ENCODE assay signal across 9 mouse cellular contexts in genomic region chr9:44487441-44487840, GRCm38 (mm10). TPM values are rescaled to one million over a fixed set of nuclear protein-coding genes. Genes with fewer than 3 reads are reported as not detected.
DNase-seq lines count a peak whose midpoint lies in the region; ATAC-seq lines count a peak whose summit lies in the region.
"Had no signal": no experiment of that assay in that cellular context is flagged by ENCODE, and none has a peak within 500 bp of the region (broad histone marks: within the 10 kb centered on the region; RNA-seq: fewer than 3 reads in every experiment).

No protein-coding gene starts in this region.

- intact Hi-C loops in heart, postnatal 25 days (cut with DNase I), result no loop called here

- no peaks in the 10 kb centered on the region for H3K27me3 ChIP-seq in forebrain, embryonic 11.5 days (ENCODE audit: control insufficient read depth, insufficient read depth, low read length)
- H3K27me3 ChIP-seq: Patski had no signal

- 0 out of 2 replicates have a peak overlapping the region, but pooled peaks have one; percentile 4 for H3K27ac ChIP-seq in forebrain, embryonic 11.5 days (ENCODE audit: low read depth, low read length)

- 5% methylated on average over 7 of the region's 7 CpGs for WGBS in forebrain, embryonic 11.5 days

- DNase-seq in right cerebral cortex, postnatal 14 days, result peak; percentile 13
- DNase-seq in right cerebral cortex, postnatal 36 days (ENCODE audit: low spot score in 2 of 2), result no peak
- DNase-seq in forebrain, embryonic 11.5 days (ENCODE audit: low spot score), result no peak
- DNase-seq in heart, postnatal 25 days (ENCODE audit: low spot score), result peak; percentile 87
- peak; percentile 59 to 76 for DNase-seq in kidney, postnatal 4 days
- peak; percentile 87 for DNase-seq in urinary bladder, postnatal 14 days (ENCODE audit: low spot score)
- DNase-seq in spleen, adult 18-20 months, result no peak

- no peak overlapping the region for H3K4me3 ChIP-seq in forebrain, embryonic 11.5 days (ENCODE audit: low read depth, low read length)

- H3K36me3 ChIP-seq in forebrain, embryonic 11.5 days (ENCODE audit: control insufficient read depth, insufficient read depth, low read length), result no peaks in the 10 kb centered on the region

- no peaks in the 10 kb centered on the region for H3K9me3 ChIP-seq in forebrain, embryonic 11.5 days (ENCODE audit: control insufficient read depth, low read length)

- H3K4me1 ChIP-seq in forebrain, embryonic 11.5 days (replicated peaks; ENCODE audit: control insufficient read depth, insufficient read depth, low read length), result peaks cover 58% of the 10 kb centered on the region

- peak overlapping the region; percentile 31 for H3K4me2 ChIP-seq in forebrain, embryonic 11.5 days (ENCODE audit: low read depth, low read length, severe bottlenecking)

- no peak for ATAC-seq in forebrain, embryonic 11.5 days (replicated peaks; ENCODE audit: low FRiP score)
- peak; percentile 63 for ATAC-seq in megakaryocyte-erythroid progenitor cell, adult 5-6 weeks (replicated peaks; ENCODE audit: low FRiP score, low TSS enrichment, poor library complexity, severe bottlenecking)
- ATAC-seq: Patski had no signal

- no peak overlapping the region for H3K9ac ChIP-seq in forebrain, embryonic 11.5 days (ENCODE audit: low read length)

RNA-seq across cellular contexts. Expression of gene Bcl9l, which starts 4.8 kb away (rescaled TPM):
- 8.7 and 10.6 TPM in 2 replicates for polyA plus RNA-seq in forebrain, embryonic 11.5 days (2014; fragmentation: Nextera tagmentation; extraction: Ambion mirVana)
- 10 to 100 TPM; 44.9 to 57.6 TPM for total RNA-seq in heart, postnatal 25 days (2021)
- total RNA-seq in megakaryocyte-erythroid progenitor cell, adult 5-6 weeks (2014; fragmentation: Nextera tagmentation), result 4.8 and 5.5 TPM in 2 replicates
- total RNA-seq in megakaryocyte-erythroid progenitor cell, adult 5-6 weeks (2017), result 0.52 and 3.7 TPM in 2 replicates

RNA-seq across cellular contexts. Expression of gene Upk2, which starts 32.7 kb away (rescaled TPM):
- polyA plus RNA-seq in forebrain, embryonic 11.5 days (2014; fragmentation: Nextera tagmentation; extraction: Ambion mirVana), result not detected in 2 replicates
- total RNA-seq in heart, postnatal 25 days (2021), result not detected
- total RNA-seq in megakaryocyte-erythroid progenitor cell, adult 5-6 weeks (2014; fragmentation: Nextera tagmentation), result not detected in 2 replicates
- total RNA-seq in megakaryocyte-erythroid progenitor cell, adult 5-6 weeks (2017), result not detected in 2 replicates
- polyA plus RNA-seq: Patski had no signal

RNA-seq across cellular contexts. Expression of gene Foxr1, which starts 46.5 kb away (rescaled TPM):
- not detected in 2 replicates for polyA plus RNA-seq in forebrain, embryonic 11.5 days (2014; fragmentation: Nextera tagmentation; extraction: Ambion mirVana)
- total RNA-seq in heart, postnatal 25 days (2021), result not detected
- total RNA-seq in megakaryocyte-erythroid progenitor cell, adult 5-6 weeks (2014; fragmentation: Nextera tagmentation), result not detected in 2 replicates
- not detected in 2 replicates for total RNA-seq in megakaryocyte-erythroid progenitor cell, adult 5-6 weeks (2017)
- polyA plus RNA-seq: Patski had no signal

Comparison
In these comparisons a context has a peak if more than half of its experiments do, and no peak if none do; other contexts are left out.
1. DNase-seq: peak in right cerebral cortex, postnatal 14 days (single experiment), heart, postnatal 25 days (single experiment), kidney, postnatal 4 days (2 of 2) and urinary bladder, postnatal 14 days (single experiment); none in right cerebral cortex, postnatal 36 days (0 of 2), forebrain, embryonic 11.5 days (single experiment) and spleen, adult 18-20 months (0 of 2).
2. RNA of gene Bcl9l, which starts 4.8 kb away (total RNA-seq): 44.9 to 57.6 TPM in heart, postnatal 25 days; 0.52 to 5.5 TPM in megakaryocyte-erythroid progenitor cell, adult 5-6 weeks; every median in the first group is over 4 times any median in the second.